ENCODE assay signal across 20 mouse cellular contexts in the genomic region with DNA sequence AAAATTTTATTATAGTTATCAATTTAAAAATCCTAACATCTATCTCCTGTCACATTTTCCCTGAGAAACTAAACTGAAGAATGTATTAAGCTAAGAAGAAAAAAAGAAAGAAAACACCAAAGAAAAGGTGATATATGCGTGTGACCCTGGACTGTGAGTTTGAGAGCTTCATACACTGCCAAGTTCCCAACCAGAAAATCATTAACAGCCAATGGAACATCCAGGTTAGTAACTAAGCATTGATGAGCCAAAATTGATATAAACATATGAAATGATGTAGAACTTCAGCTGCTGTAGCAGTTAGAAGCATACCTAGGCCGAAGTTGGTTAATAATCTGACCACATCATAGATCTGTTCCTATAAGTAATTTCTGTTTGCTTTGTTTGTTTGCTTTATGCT. TPM values are rescaled to one million over a fixed set of nuclear protein-coding genes. Genes with fewer than 3 reads are reported as not detected.
"Had no signal": no experiment of that assay in that cellular context is flagged by ENCODE, and none has a peak within 500 bp of the region (broad histone marks: within the 10 kb centered on the region; RNA-seq: fewer than 3 reads in every experiment).

No protein-coding gene starts in this region.

- H3K27ac ChIP-seq: lung, embryonic 15.5 days; macrophage; midbrain, embryonic 13.5 days; midbrain, embryonic 15.5 days; neural tube, embryonic 12.5 days; stomach, embryonic 15.5 days; stomach, postnatal 0 days had no signal

- H3K4me2 ChIP-seq: lung, embryonic 15.5 days; midbrain, embryonic 11.5 days; midbrain, embryonic 13.5 days; midbrain, embryonic 15.5 days; neural tube, embryonic 12.5 days; stomach, embryonic 15.5 days had no signal

- H3K36me3 ChIP-seq: lung, embryonic 15.5 days; midbrain, embryonic 13.5 days; midbrain, embryonic 15.5 days; neural tube, embryonic 12.5 days; stomach, embryonic 15.5 days had no signal

- H3K4me3 ChIP-seq: lung, embryonic 15.5 days; megakaryocyte, embryonic 14.5 days; midbrain, embryonic 13.5 days; midbrain, embryonic 15.5 days; neural tube, embryonic 12.5 days; stomach, embryonic 15.5 days had no signal

- H3K27me3 ChIP-seq: lung, embryonic 15.5 days; midbrain, embryonic 13.5 days; midbrain, embryonic 15.5 days; neural tube, embryonic 12.5 days; stomach, embryonic 15.5 days had no signal

- H3K4me1 ChIP-seq: megakaryocyte, embryonic 14.5 days; stomach, embryonic 15.5 days had no signal

- DNase-seq: lung, adult 2 months; lung, postnatal 14 days; lung, postnatal 36 days; right cerebral cortex, postnatal 14 days; thymus, adult 2 months; thymus, postnatal 25 days; thymus, postnatal 4 days had no signal

- H3K9ac ChIP-seq: lung, embryonic 15.5 days; midbrain, embryonic 13.5 days; midbrain, embryonic 15.5 days; neural tube, embryonic 12.5 days; stomach, embryonic 15.5 days had no signal

- ATAC-seq: lung, postnatal 0 days; midbrain, embryonic 13.5 days; midbrain, embryonic 15.5 days had no signal

- H3K9me3 ChIP-seq: lung, embryonic 15.5 days; megakaryocyte, embryonic 14.5 days; midbrain, embryonic 13.5 days; midbrain, embryonic 15.5 days; neural tube, embryonic 12.5 days; stomach, embryonic 15.5 days had no signal

RNA-seq across cellular contexts. Expression of gene Itgb8, which starts 6.8 kb away (rescaled TPM):
- total RNA-seq: megakaryocyte progenitor cell, adult 5-6 weeks; monocyte, adult 5-6 weeks; neutrophil, adult 5-6 weeks had no signal
